ENCODE assay signal across 33 mouse cellular contexts in genomic region chr9:4654333-4654732, GRCm38 (mm10).
"Had no signal": no experiment of that assay in that cellular context is flagged by ENCODE, and none has a peak within 500 bp of the region (broad histone marks: within the 10 kb centered on the region; RNA-seq: fewer than 3 reads in every experiment).

No protein-coding gene starts in this region.

- H3K9ac ChIP-seq: heart, embryonic 12.5 days; heart, embryonic 13.5 days; heart, embryonic 15.5 days; hindbrain, embryonic 12.5 days; hindbrain, embryonic 13.5 days; hindbrain, embryonic 14.5 days; hindbrain, embryonic 15.5 days; intestine, embryonic 15.5 days; kidney, embryonic 15.5 days had no signal

- H3K36me3 ChIP-seq: heart, embryonic 12.5 days; heart, embryonic 13.5 days; heart, embryonic 15.5 days; hindbrain, embryonic 10.5 days; hindbrain, embryonic 12.5 days; hindbrain, embryonic 13.5 days; hindbrain, embryonic 15.5 days; intestine, embryonic 15.5 days; kidney, embryonic 15.5 days had no signal

- H3K9me3 ChIP-seq: heart, embryonic 12.5 days; heart, embryonic 13.5 days; heart, embryonic 15.5 days; hindbrain, embryonic 10.5 days; hindbrain, embryonic 12.5 days; hindbrain, embryonic 13.5 days; hindbrain, embryonic 15.5 days; intestine, embryonic 15.5 days; kidney, embryonic 15.5 days had no signal

- ATAC-seq: hindbrain, embryonic 16.5 days; hindbrain, postnatal 0 days; inflammation-experienced regulatory T-cells, adult 6 months; intestine, embryonic 15.5 days; intestine, embryonic 16.5 days; intestine, postnatal 0 days had no signal

- H3K27ac ChIP-seq: heart, embryonic 13.5 days; heart, embryonic 15.5 days; hindbrain, embryonic 10.5 days; hindbrain, embryonic 12.5 days; hindbrain, embryonic 13.5 days; hindbrain, embryonic 14.5 days; hindbrain, embryonic 15.5 days; hindbrain, postnatal 0 days; intestine, embryonic 15.5 days; kidney, embryonic 15.5 days; kidney, postnatal 0 days; layer of hippocampus, adult 2 months; left cerebral cortex, adult 2 months had no signal

- H3K4me3 ChIP-seq: heart, embryonic 12.5 days; heart, embryonic 13.5 days; heart, embryonic 15.5 days; hindbrain, embryonic 10.5 days; hindbrain, embryonic 12.5 days; hindbrain, embryonic 13.5 days; hindbrain, embryonic 15.5 days; intestine, embryonic 15.5 days; kidney, embryonic 15.5 days; layer of hippocampus, adult 2 months; left cerebral cortex, adult 2 months had no signal

- H3K4me1 ChIP-seq: heart, embryonic 12.5 days; heart, embryonic 13.5 days; heart, embryonic 15.5 days; hindbrain, embryonic 10.5 days; hindbrain, embryonic 12.5 days; hindbrain, embryonic 13.5 days; hindbrain, embryonic 15.5 days; intestine, embryonic 15.5 days; kidney, embryonic 15.5 days had no signal

- DNase-seq: heart, postnatal 10 days; heart, postnatal 14 days; heart, postnatal 36 days; heart, postnatal 4 days; kidney, adult 18-20 months; kidney, adult 2 months; kidney, adult 8-10 months; kidney, adult 9 months; kidney, postnatal 10 days; kidney, postnatal 14 days; kidney, postnatal 25 days; kidney, postnatal 36 days; kidney, postnatal 4 days; layer of hippocampus, adult 9-11 months; layer of hippocampus, postnatal 36 days had no signal
